Mouse (Mus musculus) adrenal gland, postnatal 0 days (tissue): Measurements from ENCODE around the gene Hjurp. TPM values are rescaled to one million over a fixed set of nuclear protein-coding genes. Genes with fewer than 3 reads are reported as not detected.

Experiments
- polyA plus RNA-seq: library from polyadenylated mRNA; unstranded; fragments of >200 nt; fragmentation: Nextera tagmentation; extraction: Ambion mirVana; gene quantifications from 2 replicates; pipeline ENCODE4 v1.2.1, GENCODE M21; 2015

Hjurp gene
- 24.5 and 37.8 TPM in 2 replicates for polyA plus RNA-seq

GRCm38 (mm10) chr1:88277098-88277817, at the start of gene Hjurp, which contains the start of gene Trpm8:
Gene Hjurp, minus strand, starts transcription at chr1:88277633.
Gene Trpm8, plus strand, starts transcription at chr1:88277661.

GRCm38 (mm10) chr1:88226670-88227379, 50.6 kb downstream of the Hjurp start, which contains the start of gene Mroh2a:
Gene Mroh2a, plus strand, starts transcription at chr1:88226986.

Other genes with a start within 250 kb of the Hjurp start
- gene Ugt1a10, start 222.2 kb downstream of the Hjurp start, polyA plus RNA-seq = not detected in 2 replicates
- gene Ugt1a9, start 206.8 kb downstream of the Hjurp start, polyA plus RNA-seq = 0.55 TPM in 1 of 2 replicates, not detected in the other
- gene Ugt1a8, start 189.8 kb downstream of the Hjurp start, polyA plus RNA-seq = not detected in 2 replicates
- gene Ugt1a7c, start 182.6 kb downstream of the Hjurp start, polyA plus RNA-seq = 5.8 and 6.3 TPM in 2 replicates
- gene Ugt1a6b, start 174.4 kb downstream of the Hjurp start, polyA plus RNA-seq = 0.84 and 1.2 TPM in 2 replicates
- 6.8 and 7.1 TPM in 2 replicates for gene Ugt1a6a, start 142.8 kb downstream of the Hjurp start, polyA plus RNA-seq
- 0.06 TPM in 1 of 2 replicates, not detected in the other for gene Ugt1a5, start 111.6 kb downstream of the Hjurp start, polyA plus RNA-seq
- 0.38 and 0.66 TPM in 2 replicates for gene Ugt1a2, start 77.0 kb downstream of the Hjurp start, polyA plus RNA-seq
- 7.8 TPM in 2 replicates for gene Dnajb3, start 71.9 kb downstream of the Hjurp start, polyA plus RNA-seq
- 8.8 and 15.0 TPM in 2 replicates for gene Ugt1a1, start 65.7 kb downstream of the Hjurp start, polyA plus RNA-seq
- gene Mroh2a, start 50.6 kb downstream of the Hjurp start, polyA plus RNA-seq = 0.44 and 0.55 TPM in 2 replicates
- gene Trpm8, start within 50 bp of the Hjurp start, polyA plus RNA-seq = not detected in 2 replicates
- 19.0 and 26.4 TPM in 2 replicates for gene Spp2, start 129.3 kb upstream of the Hjurp start, polyA plus RNA-seq
- 0.08 TPM in 1 of 2 replicates, not detected in the other for gene Glrp1, start 232.4 kb upstream of the Hjurp start, polyA plus RNA-seq